Mouse (Mus musculus): ENCODE data around the gene Clcc1. TPM values are rescaled to one million over a fixed set of nuclear protein-coding genes. Genes with fewer than 3 reads are reported as not detected.
"Not testable (repeated sequence)": the region's sequence is repeated elsewhere in the genome, so short reads cannot be mapped to it uniquely, and the experiment has no call there.

Gene Clcc1
- 91.5 and 98.2 TPM in 2 replicates for polyA plus RNA-seq (2015; fragmentation: Nextera tagmentation; extraction: Ambion mirVana)

- H3K9me3 ChIP-seq = no peaks in the 10 kb centered on the region; the same call in 1 of the 2 replicates
- peak within 1 kb of the TSS; percentile 88 for H3K9ac ChIP-seq
- H3K4me1 ChIP-seq = peaks cover 4% of the 10 kb centered on the region
- peak within 1 kb of the TSS; percentile 54 for H3K4me2 ChIP-seq
- peak within 1 kb of the TSS; percentile 92 for H3K27ac ChIP-seq
- H3K36me3 ChIP-seq = peaks cover 9% of the 10 kb centered on the region
- H3K4me3 ChIP-seq = peak within 1 kb of the TSS; percentile 86
- peak; percentile 94 for ATAC-seq (ENCODE audit: insufficient number of reproducible peaks, low FRiP score, low TSS enrichment, low read depth)
- under 1% methylated on average over 55 of the region's 57 CpGs for WGBS
- H3K27me3 ChIP-seq = no peaks in the 10 kb centered on the region
Observed at GRCm38 (mm10) chr3:108653710-108654379, at the start of gene Clcc1. Gene Clcc1, plus strand, starts transcription at chr3:108653913.

- Histone ChIP-seq H3K4me1 (no peaks in the 10 kb centered on the region), H3K27me3 (no peaks in the 10 kb centered on the region), H3K4me2 (no peak overlapping the region), H3K36me3 (0 out of 2 replicates have a peak, but pooled peaks cover 4% of the 10 kb centered on the region), H3K9me3 (no peaks in the 10 kb centered on the region), H3K27ac (no peak overlapping the region), H3K4me3 (no peak overlapping the region), H3K9ac (no peak overlapping the region)
- 63% methylated on average over 3 of the region's 3 CpGs for whole genome bisulfite sequencing
- no peak for ATAC-seq (ENCODE audit: insufficient number of reproducible peaks, low FRiP score, low TSS enrichment, low read depth)
Observed at GRCm38 (mm10) chr3:108608906-108609305, 44.8 kb upstream of the Clcc1 start.

DNA sequence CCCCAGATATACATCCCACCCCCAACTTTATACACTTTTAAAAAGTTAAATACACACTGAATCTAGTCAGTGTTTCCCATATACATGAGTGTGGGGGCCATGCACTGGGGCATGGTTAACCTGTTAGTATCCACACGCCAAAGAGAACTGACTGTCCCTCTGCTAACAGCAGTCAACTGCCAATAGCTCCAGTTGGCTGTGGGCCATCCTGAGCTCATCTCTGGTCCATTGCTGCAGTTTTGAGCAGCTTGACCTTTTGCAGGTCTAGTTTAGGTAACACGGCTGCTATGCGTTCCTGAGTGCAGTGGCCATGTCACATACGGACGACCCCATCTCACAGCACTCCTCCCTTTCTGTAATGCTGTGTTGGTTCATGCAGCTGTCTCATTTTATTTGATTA lies 19.0 kb upstream of the Clcc1 start:
- WGBS = 86% methylated on average over 5 of the region's 5 CpGs
- Histone ChIP-seq H3K9ac (no peak overlapping the region), H3K4me1 (no peaks in the 10 kb centered on the region), H3K4me2 (no peak overlapping the region), H3K27me3 (no peaks in the 10 kb centered on the region), H3K9me3 (no peaks in the 10 kb centered on the region), H3K36me3 (peaks cover 9% of the 10 kb centered on the region; the same call in 1 of the 2 replicates), H3K27ac (no peak overlapping the region), H3K4me3 (no peak overlapping the region)
- ATAC-seq (ENCODE audit: insufficient number of reproducible peaks, low FRiP score, low TSS enrichment, low read depth) = no peak

GRCm38 (mm10) chr3:108639412-108639811 lies 14.3 kb upstream of the Clcc1 start:
- no peak for ATAC-seq (ENCODE audit: insufficient number of reproducible peaks, low FRiP score, low TSS enrichment, low read depth)
- no peak overlapping the region for H3K27ac ChIP-seq
- H3K9ac ChIP-seq = no peak overlapping the region
- no peaks in the 10 kb centered on the region for H3K27me3 ChIP-seq
- no peak overlapping the region for H3K4me2 ChIP-seq
- H3K4me1 ChIP-seq = no peaks in the 10 kb centered on the region
- H3K9me3 ChIP-seq = no peaks in the 10 kb centered on the region
- 65% methylated on average over 4 of the region's 4 CpGs for WGBS
- no peak overlapping the region for H3K4me3 ChIP-seq
- peaks cover 19% of the 10 kb centered on the region; the same call in 1 of the 2 replicates for H3K36me3 ChIP-seq

DNA sequence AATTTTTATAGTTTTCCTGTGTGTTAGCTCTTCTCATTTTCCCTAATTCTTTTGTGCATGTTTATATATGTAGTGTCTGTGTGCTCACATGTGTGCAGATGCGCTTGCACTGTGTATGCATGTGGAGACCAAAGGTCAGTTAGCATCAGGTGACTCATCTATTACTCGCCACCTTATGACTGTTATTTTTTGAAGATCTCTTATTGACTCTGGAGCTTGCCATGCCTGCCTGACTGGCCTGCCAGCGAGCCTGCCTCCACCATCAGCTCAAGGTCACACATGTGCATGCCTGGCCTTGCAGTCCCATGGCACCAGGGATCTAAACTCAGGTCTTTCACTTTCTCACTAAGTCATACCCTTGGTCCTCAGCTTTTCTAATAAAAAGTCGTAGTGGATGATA lies 12.7 kb upstream of the Clcc1 start:
- no peak overlapping the region for H3K4me3 ChIP-seq
- no peaks in the 10 kb centered on the region for H3K27me3 ChIP-seq
- peaks cover 32% of the 10 kb centered on the region for H3K36me3 ChIP-seq
- no peak overlapping the region for H3K27ac ChIP-seq
- no peak for ATAC-seq (ENCODE audit: insufficient number of reproducible peaks, low FRiP score, low TSS enrichment, low read depth)
- H3K4me1 ChIP-seq = no peaks in the 10 kb centered on the region
- H3K9me3 ChIP-seq = no peaks in the 10 kb centered on the region
- H3K9ac ChIP-seq = no peak overlapping the region
- WGBS = 81% methylated on average over 4 of the region's 4 CpGs
- no peak overlapping the region for H3K4me2 ChIP-seq

DNA sequence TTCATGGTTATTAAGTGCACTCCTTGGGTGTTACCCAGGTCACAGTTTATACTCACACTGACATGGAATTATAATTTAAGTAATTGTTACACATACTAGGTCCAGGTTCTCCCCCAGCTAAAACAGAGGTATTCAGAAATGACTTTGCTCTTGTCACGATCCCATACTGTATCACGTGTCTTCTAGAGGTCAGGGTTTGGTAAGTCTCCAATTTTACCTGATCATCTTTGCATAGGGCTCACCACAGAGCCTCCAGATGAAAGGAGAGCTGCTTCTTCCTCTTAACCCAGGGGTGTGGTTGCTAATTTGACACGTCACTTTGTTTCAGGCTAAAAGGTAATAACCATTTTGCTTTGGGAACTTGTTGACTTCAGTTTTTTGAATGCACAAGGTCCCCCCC lies 8.9 kb upstream of the Clcc1 start:
- Histone ChIP-seq H3K27ac (no peak overlapping the region), H3K9me3 (no peaks in the 10 kb centered on the region), H3K27me3 (no peaks in the 10 kb centered on the region), H3K4me1 (no peaks in the 10 kb centered on the region; the same call in 1 of the 2 replicates), H3K4me3 (no peak overlapping the region), H3K36me3 (peaks cover 26% of the 10 kb centered on the region), H3K9ac (no peak overlapping the region), H3K4me2 (no peak overlapping the region)
- 86% methylated on average over 3 of the region's 3 CpGs for WGBS
- no peak for ATAC-seq (ENCODE audit: insufficient number of reproducible peaks, low FRiP score, low TSS enrichment, low read depth)

DNA sequence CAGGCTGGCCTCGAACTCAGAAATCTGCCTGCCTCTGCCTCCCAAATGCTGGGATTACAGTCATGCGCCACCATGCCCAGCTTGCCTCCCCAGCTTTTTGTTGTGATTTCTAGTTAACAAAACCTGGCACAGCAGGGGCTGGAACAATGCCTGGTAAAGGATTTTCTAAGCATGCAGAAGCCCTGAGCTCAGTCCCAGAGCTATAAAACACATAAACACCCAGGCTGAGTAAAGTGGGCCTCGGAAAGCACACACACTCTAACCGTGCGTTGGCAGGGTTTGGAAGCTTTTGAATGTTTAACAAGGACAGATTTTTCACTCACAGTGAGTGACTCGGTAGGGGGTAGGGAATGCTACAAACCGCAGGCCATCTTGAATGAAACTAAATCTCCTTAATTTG lies 7.7 kb upstream of the Clcc1 start:
- Histone ChIP-seq H3K4me1 (no peaks in the 10 kb centered on the region; the same call in 1 of the 2 replicates), H3K27me3 (no peaks in the 10 kb centered on the region), H3K4me2 (no peak overlapping the region), H3K9ac (no peak overlapping the region), H3K27ac (no peak overlapping the region), H3K4me3 (no peak overlapping the region), H3K36me3 (peaks cover 26% of the 10 kb centered on the region), H3K9me3 (no peaks in the 10 kb centered on the region; the same call in 1 of the 2 replicates)
- 44% methylated on average over 7 of the region's 7 CpGs for WGBS
- no peak for ATAC-seq (ENCODE audit: insufficient number of reproducible peaks, low FRiP score, low TSS enrichment, low read depth)

- not testable (repeated sequence) for H3K4me3 ChIP-seq; H3K9me3 ChIP-seq; H3K4me1 ChIP-seq; H3K27me3 ChIP-seq; H3K4me2 ChIP-seq; ATAC-seq (ENCODE audit: insufficient number of reproducible peaks, low FRiP score, low TSS enrichment, low read depth); H3K27ac ChIP-seq; H3K9ac ChIP-seq
- peaks cover 25% of the 10 kb centered on the region for H3K36me3 ChIP-seq
- WGBS = 45% methylated on average over 5 of the region's 5 CpGs
Observed at GRCm38 (mm10) chr3:108647681-108648080, 6.0 kb upstream of the Clcc1 start.

DNA sequence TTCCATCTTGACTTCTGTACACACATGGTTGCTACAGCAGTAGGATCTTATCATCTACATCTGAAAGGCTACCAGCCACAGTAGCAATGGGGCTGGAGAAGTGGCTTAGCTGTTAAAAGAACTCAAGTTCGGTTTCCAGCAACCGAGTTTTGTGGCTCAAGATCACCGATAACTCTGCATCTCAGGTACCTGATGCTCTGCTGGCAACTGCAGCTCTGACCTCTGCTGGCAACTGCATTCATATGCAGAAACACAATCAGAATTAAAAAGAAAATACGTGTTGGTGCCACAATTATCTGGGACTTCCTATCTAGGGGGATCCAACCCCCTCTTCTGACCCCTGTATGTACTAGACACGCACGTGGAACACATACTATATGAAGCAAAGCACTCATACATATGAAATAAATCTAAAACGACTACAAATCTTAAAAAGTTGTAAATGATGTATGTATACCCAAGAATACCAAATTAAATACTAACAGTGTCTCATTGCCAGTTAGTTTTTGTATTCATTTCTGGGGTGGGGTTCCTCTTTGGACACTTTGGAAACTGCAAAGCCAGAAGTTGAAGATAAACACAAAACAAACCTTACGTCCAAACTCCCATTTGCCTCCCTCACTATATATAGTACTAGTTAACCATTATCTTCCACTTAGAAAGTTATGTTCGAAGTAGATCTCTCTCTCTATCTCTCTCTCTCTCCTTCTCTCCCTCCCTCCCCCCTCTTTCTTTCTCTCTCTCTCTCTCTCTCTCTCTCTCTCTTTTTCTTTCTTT lies 659 bp upstream of the Clcc1 start:
- no peak overlapping the region for H3K27ac ChIP-seq
- no peaks in the 10 kb centered on the region for H3K27me3 ChIP-seq
- peaks cover 2% of the 10 kb centered on the region; the same call in 1 of the 2 replicates for H3K36me3 ChIP-seq
- H3K9ac ChIP-seq = no peak overlapping the region
- WGBS = 21% methylated on average over 9 of the region's 9 CpGs
- H3K4me2 ChIP-seq = peak overlapping the region; percentile 54; the same call in 1 of the 2 replicates
- no peak for ATAC-seq (ENCODE audit: insufficient number of reproducible peaks, low FRiP score, low TSS enrichment, low read depth)
- no peaks in the 10 kb centered on the region; the same call in 1 of the 2 replicates for H3K9me3 ChIP-seq
- peaks cover 4% of the 10 kb centered on the region for H3K4me1 ChIP-seq
- peak overlapping the region; percentile 86 for H3K4me3 ChIP-seq

- no peak for ATAC-seq (ENCODE audit: insufficient number of reproducible peaks, low FRiP score, low TSS enrichment, low read depth)
- Histone ChIP-seq H3K27ac (no peak overlapping the region; the same call in 1 of the 2 replicates), H3K4me1 (peaks cover 4% of the 10 kb centered on the region), H3K9ac (peak overlapping the region; percentile 88; the same call in 1 of the 2 replicates), H3K4me3 (peak overlapping the region; percentile 86), H3K27me3 (no peaks in the 10 kb centered on the region), H3K36me3 (peaks cover 11% of the 10 kb centered on the region), H3K9me3 (no peaks in the 10 kb centered on the region; the same call in 1 of the 2 replicates), H3K4me2 (peak overlapping the region; percentile 54)
- WGBS = 23% methylated on average over 14 of the region's 14 CpGs
Observed at GRCm38 (mm10) chr3:108654566-108654965, 853 bp downstream of the Clcc1 start.

GRCm38 (mm10) chr3:108655486-108655885 lies 1.8 kb downstream of the Clcc1 start:
- H3K36me3 ChIP-seq = peaks cover 19% of the 10 kb centered on the region
- no peak overlapping the region for H3K4me3 ChIP-seq
- no peak overlapping the region for H3K27ac ChIP-seq
- no peaks in the 10 kb centered on the region for H3K9me3 ChIP-seq
- H3K4me1 ChIP-seq = peaks cover 4% of the 10 kb centered on the region
- H3K9ac ChIP-seq = no peak overlapping the region
- no peak for ATAC-seq (ENCODE audit: insufficient number of reproducible peaks, low FRiP score, low TSS enrichment, low read depth)
- 88% methylated on average over 7 of the region's 7 CpGs for WGBS
- no peaks in the 10 kb centered on the region for H3K27me3 ChIP-seq
- H3K4me2 ChIP-seq = no peak overlapping the region

DNA sequence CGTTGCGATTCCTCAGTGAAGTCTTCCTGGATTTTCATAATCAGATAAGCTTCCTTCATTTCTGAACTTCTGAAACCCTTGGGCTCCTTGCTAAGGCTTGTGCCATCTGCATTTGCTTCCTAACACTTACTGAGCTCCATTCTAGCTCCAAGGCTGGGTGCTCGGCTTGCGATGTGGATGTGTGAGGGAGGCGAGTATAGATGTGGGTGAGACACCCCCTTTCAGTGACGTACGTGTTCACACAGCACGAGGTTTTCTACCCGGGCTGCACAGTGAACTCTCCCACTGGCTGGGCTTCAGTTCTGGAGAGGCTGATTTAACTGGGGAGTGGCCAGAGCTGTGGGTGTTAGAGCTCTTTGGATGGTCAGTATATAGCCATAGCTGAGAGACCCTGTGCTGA lies 4.9 kb downstream of the Clcc1 start:
- WGBS = 97% methylated on average over 9 of the region's 9 CpGs
- Histone ChIP-seq H3K27ac (no peak overlapping the region), H3K4me1 (peaks cover 4% of the 10 kb centered on the region), H3K4me2 (no peak overlapping the region), H3K4me3 (no peak overlapping the region), H3K9ac (no peak overlapping the region), H3K9me3 (no peaks in the 10 kb centered on the region), H3K27me3 (no peaks in the 10 kb centered on the region), H3K36me3 (peaks cover 40% of the 10 kb centered on the region)
- no peak for ATAC-seq (ENCODE audit: insufficient number of reproducible peaks, low FRiP score, low TSS enrichment, low read depth)
